Mouse (Mus musculus) hindbrain, embryonic 15.5 days (tissue): Measurements from ENCODE around the gene Sarm1. TPM values are rescaled to one million over a fixed set of nuclear protein-coding genes. Genes with fewer than 3 reads are reported as not detected.

Experiments used
- ATAC-seq: fragments of 200-750 bp; cut with Nextera tagmentation; 2 replicates; pipeline ENCODE4 v1.8.0; 2017; ENCODE audit warnings: low read depth, moderate number of reproducible peaks, moderate TSS enrichment; ENCODE audit not compliant: low FRiP score
- H3K27ac ChIP-seq: fragments of 300-500 bp; sonication (generic); replicated peaks from 2 replicates; pipeline ENCODE4 v1.5.1; 2015; ENCODE audit warnings: mild to moderate bottlenecking, inconsistent platforms
- H3K27me3 ChIP-seq: fragments of 300-500 bp; sonication (generic); 2 replicates; pipeline ENCODE4 v1.6.1; 2015; ENCODE audit warnings: control low read depth, inconsistent platforms
- H3K36me3 ChIP-seq: fragments of 300-500 bp; sonication (generic); 2 replicates; pipeline ENCODE4 v1.6.1; 2015; ENCODE audit warnings: control low read depth, inconsistent platforms
- H3K4me1 ChIP-seq: fragments of 300-500 bp; sonication (generic); replicated peaks from 2 replicates; pipeline ENCODE4 v1.6.1; 2015; ENCODE audit warnings: control low read depth, inconsistent platforms
- H3K4me2 ChIP-seq: fragments of 300-500 bp; sonication (generic); 2 replicates; pipeline ENCODE4 v1.6.1; 2015; ENCODE audit warnings: moderate library complexity, mild to moderate bottlenecking, inconsistent platforms
- H3K4me3 ChIP-seq: fragments of 300-500 bp; sonication (generic); 2 replicates; pipeline ENCODE4 v1.5.1; 2015; ENCODE audit warnings: mild to moderate bottlenecking, inconsistent platforms
- H3K9ac ChIP-seq: fragments of 300-500 bp; sonication (generic); 2 replicates; pipeline ENCODE4 v1.6.1; 2015; ENCODE audit warnings: inconsistent platforms
- H3K9me3 ChIP-seq: fragments of 300-500 bp; sonication (generic); 2 replicates; pipeline ENCODE4 v1.6.1; 2016; ENCODE audit warnings: control low read depth, inconsistent platforms
- WGBS: fragments of 180-500 bp; shearing (Covaris S2); methylation state at CpG from one replicate; pipeline ENCODE4 v1.1.7; 2015; 5-methylcytosine and 5-hydroxymethylcytosine counted together
- polyA plus RNA-seq: library from polyadenylated mRNA; unstranded; fragments of >200 nt; fragmentation: Nextera tagmentation; extraction: Ambion mirVana; gene quantifications from 2 replicates; pipeline ENCODE4 v1.2.1, GENCODE M21; 2015

Sarm1 gene
- polyA plus RNA-seq, 1 experiment from 2014 or later = 53.2 TPM

GRCm38 (mm10) chr11:78528714-78529113 is 31.2 kb upstream of the Sarm1 start:
- H3K9me3 ChIP-seq = no peaks in the 10 kb centered on the region
- ATAC-seq = no peak
- no peaks in the 10 kb centered on the region for H3K27me3 ChIP-seq
- H3K4me3 ChIP-seq = no peak overlapping the region
- no peak overlapping the region for H3K9ac ChIP-seq
- peaks cover 53% of the 10 kb centered on the region for H3K36me3 ChIP-seq
- no peak overlapping the region for H3K4me2 ChIP-seq
- no peak overlapping the region for H3K27ac ChIP-seq
- H3K4me1 ChIP-seq = no peaks in the 10 kb centered on the region; the same call in 1 of the 2 replicates
- 85% methylated on average over 9 of the region's 9 CpGs for WGBS

- ATAC-seq = no peak
- WGBS = 61% methylated on average over 2 of the region's 2 CpGs
- no peak overlapping the region for H3K4me2 ChIP-seq
- H3K9me3 ChIP-seq = no peaks in the 10 kb centered on the region
- H3K27ac ChIP-seq = 0 out of 2 replicates have a peak overlapping the region, but pooled peaks have one; percentile 20
- no peaks in the 10 kb centered on the region for H3K4me1 ChIP-seq
- H3K36me3 ChIP-seq = peaks cover 89% of the 10 kb centered on the region
- H3K9ac ChIP-seq = no peak overlapping the region
- no peaks in the 10 kb centered on the region for H3K27me3 ChIP-seq
- H3K4me3 ChIP-seq = no peak overlapping the region
These were observed 27.3 kb upstream of the Sarm1 start for GRCm38 (mm10) chr11:78524838-78525237.

- Histone ChIP-seq H3K27ac (0 out of 2 replicates have a peak overlapping the region, but pooled peaks have one; percentile 20), H3K27me3 (no peaks in the 10 kb centered on the region), H3K4me1 (no peaks in the 10 kb centered on the region), H3K4me2 (no peak overlapping the region), H3K9me3 (no peaks in the 10 kb centered on the region), H3K36me3 (peaks cover 95% of the 10 kb centered on the region), H3K4me3 (no peak overlapping the region), H3K9ac (no peak overlapping the region)
- ATAC-seq = no peak
- 65% methylated on average over 9 of the region's 9 CpGs for WGBS
These were observed 25.8 kb upstream of the Sarm1 start for GRCm38 (mm10) chr11:78523241-78523955.

- WGBS = 86% methylated on average over 1 of the region's 1 CpGs
- Histone ChIP-seq H3K27ac (0 out of 2 replicates have a peak overlapping the region, but pooled peaks have one; percentile 20), H3K4me2 (no peak overlapping the region), H3K9ac (no peak overlapping the region), H3K9me3 (no peaks in the 10 kb centered on the region), H3K4me3 (no peak overlapping the region), H3K36me3 (peaks cover 96% of the 10 kb centered on the region), H3K27me3 (no peaks in the 10 kb centered on the region), H3K4me1 (no peaks in the 10 kb centered on the region)
- no peak for ATAC-seq
These were observed 25.0 kb upstream of the Sarm1 start for GRCm38 (mm10) chr11:78522481-78522997.

- Histone ChIP-seq H3K36me3 (peaks cover 92% of the 10 kb centered on the region), H3K27ac (no peak overlapping the region)
- no peak for ATAC-seq
These were observed 24.3 kb upstream of the Sarm1 start for GRCm38 (mm10) chr11:78521880-78522279.

GRCm38 (mm10) chr11:78518931-78519330 is 21.4 kb upstream of the Sarm1 start:
- no peak overlapping the region for H3K9ac ChIP-seq
- H3K4me3 ChIP-seq = no peak overlapping the region
- ATAC-seq = no peak
- H3K4me1 ChIP-seq = 0 out of 2 replicates have a peak, but pooled peaks cover under 1% of the 10 kb centered on the region
- H3K9me3 ChIP-seq = no peaks in the 10 kb centered on the region
- WGBS = 86% methylated on average over 10 of the region's 10 CpGs
- H3K27me3 ChIP-seq = no peaks in the 10 kb centered on the region
- no peak overlapping the region for H3K27ac ChIP-seq
- peaks cover 90% of the 10 kb centered on the region for H3K36me3 ChIP-seq
- H3K4me2 ChIP-seq = no peak overlapping the region

More at GRCm38 (mm10) chr11:78521880-78522279, 24.3 kb upstream of the Sarm1 start:
- Histone ChIP-seq H3K4me3 (no peak overlapping the region), H3K27me3 (no peaks in the 10 kb centered on the region), H3K4me1 (no peaks in the 10 kb centered on the region), H3K9ac (no peak overlapping the region), H3K9me3 (no peaks in the 10 kb centered on the region), H3K4me2 (no peak overlapping the region)
- 86% methylated on average over 3 of the region's 3 CpGs for WGBS

GRCm38 (mm10) chr11:78515549-78516325 is 18.2 kb upstream of the Sarm1 start:
- Histone ChIP-seq H3K27ac (no peak overlapping the region), H3K36me3 (peaks cover 59% of the 10 kb centered on the region), H3K4me1 (peaks cover 21% of the 10 kb centered on the region), H3K9ac (no peak overlapping the region), H3K4me3 (no peak overlapping the region), H3K9me3 (no peaks in the 10 kb centered on the region), H3K27me3 (no peaks in the 10 kb centered on the region), H3K4me2 (no peak overlapping the region)
- no peak for ATAC-seq
- 54% methylated on average over 2 of the region's 2 CpGs for WGBS

GRCm38 (mm10) chr11:78513106-78513790 is 15.7 kb upstream of the Sarm1 start:
- Histone ChIP-seq H3K9ac (peak overlapping the region; percentile 91), H3K27me3 (no peaks in the 10 kb centered on the region), H3K9me3 (no peaks in the 10 kb centered on the region), H3K4me2 (peak overlapping the region; percentile 82), H3K4me1 (peaks cover 22% of the 10 kb centered on the region), H3K36me3 (peaks cover 38% of the 10 kb centered on the region), H3K4me3 (peak overlapping the region; percentile 74), H3K27ac (no peak overlapping the region)
- ATAC-seq = no peak
- 84% methylated on average over 3 of the region's 3 CpGs for WGBS

- H3K4me3 ChIP-seq = peak within 1 kb of the TSS; percentile 74
- WGBS = under 1% methylated on average over 63 of the region's 67 CpGs
- H3K4me2 ChIP-seq = peak within 1 kb of the TSS; percentile 82
- H3K9ac ChIP-seq = peak within 1 kb of the TSS; percentile 91
- peaks cover 38% of the 10 kb centered on the region for H3K36me3 ChIP-seq
- no peaks in the 10 kb centered on the region for H3K9me3 ChIP-seq
- ATAC-seq = peak; percentile 90
- H3K27ac ChIP-seq = peak within 1 kb of the TSS; percentile 84
- peaks cover 22% of the 10 kb centered on the region for H3K4me1 ChIP-seq
- no peaks in the 10 kb centered on the region for H3K27me3 ChIP-seq
These were observed 14.7 kb upstream of the Sarm1 start, which contains the start of the genes Tmem199 and Poldip2 for GRCm38 (mm10) chr11:78512025-78512957. TSS of gene Tmem199 (minus strand) at chr11:78512172. TSS of gene Poldip2 (plus strand) at chr11:78512193.

GRCm38 (mm10) chr11:78509148-78509547 is 11.6 kb upstream of the Sarm1 start:
- H3K9me3 ChIP-seq = no peaks in the 10 kb centered on the region
- 82% methylated on average over 5 of the region's 5 CpGs for WGBS
- ATAC-seq = no peak
- no peak overlapping the region for H3K4me2 ChIP-seq
- no peak overlapping the region for H3K9ac ChIP-seq
- no peaks in the 10 kb centered on the region for H3K27me3 ChIP-seq
- peaks cover 23% of the 10 kb centered on the region for H3K36me3 ChIP-seq
- H3K27ac ChIP-seq = no peak overlapping the region
- H3K4me1 ChIP-seq = peaks cover 22% of the 10 kb centered on the region
- no peak overlapping the region for H3K4me3 ChIP-seq

GRCm38 (mm10) chr11:78505430-78505829 is 7.9 kb upstream of the Sarm1 start:
- 91% methylated on average over 3 of the region's 3 CpGs for whole genome bisulfite sequencing
- H3K27ac ChIP-seq = no peak overlapping the region
- H3K9ac ChIP-seq = no peak overlapping the region
- no peaks in the 10 kb centered on the region for H3K9me3 ChIP-seq
- H3K4me2 ChIP-seq = no peak overlapping the region
- H3K27me3 ChIP-seq = 0 out of 2 replicates have a peak, but pooled peaks cover 3% of the 10 kb centered on the region
- no peak overlapping the region for H3K4me3 ChIP-seq
- H3K36me3 ChIP-seq = peaks cover 20% of the 10 kb centered on the region
- ATAC-seq = no peak
- no peaks in the 10 kb centered on the region for H3K4me1 ChIP-seq
